Mouse (Mus musculus) A20 (cell line): ENCODE data around the gene Iqschfp.

Experiments
- DNase-seq: peaks from one replicate; pipeline ENCODE4 v3.0.0-alpha.2; 2011; ENCODE audit warnings: low read depth, low spot score

The Iqschfp gene

GRCm38 (mm10) chr3:67892026-67892705, at the start of gene Iqschfp, which contains the start of gene Iqcj:
Iqschfp (plus strand) TSS chr3:67892232.
Iqcj (plus strand) TSS chr3:67892220.
- DNase-seq, result no peak

- no peak for DNase-seq
These were observed 39.6 kb upstream of the Iqschfp start for GRCm38 (mm10) chr3:67852397-67852796.

DNA sequence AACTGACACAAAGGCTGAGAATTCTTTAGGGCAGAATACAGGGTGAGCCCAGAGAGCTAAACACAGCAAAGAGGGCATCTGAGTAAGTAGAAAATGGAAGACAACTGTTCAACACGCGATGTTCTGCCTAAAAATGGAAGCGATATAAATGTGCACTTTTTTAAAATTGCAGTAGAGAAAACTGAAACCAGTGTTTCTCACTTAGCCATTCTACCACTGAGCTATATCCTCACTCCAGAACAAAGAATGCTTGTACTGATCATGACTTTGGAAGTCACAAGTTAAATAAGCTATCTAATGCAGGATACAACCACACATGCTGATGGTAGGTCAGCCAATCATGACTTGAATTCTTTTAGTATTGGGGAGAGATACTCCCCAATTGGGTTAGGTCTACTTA, 30.5 kb upstream of the Iqschfp start:
- no peak for DNase-seq

DNA sequence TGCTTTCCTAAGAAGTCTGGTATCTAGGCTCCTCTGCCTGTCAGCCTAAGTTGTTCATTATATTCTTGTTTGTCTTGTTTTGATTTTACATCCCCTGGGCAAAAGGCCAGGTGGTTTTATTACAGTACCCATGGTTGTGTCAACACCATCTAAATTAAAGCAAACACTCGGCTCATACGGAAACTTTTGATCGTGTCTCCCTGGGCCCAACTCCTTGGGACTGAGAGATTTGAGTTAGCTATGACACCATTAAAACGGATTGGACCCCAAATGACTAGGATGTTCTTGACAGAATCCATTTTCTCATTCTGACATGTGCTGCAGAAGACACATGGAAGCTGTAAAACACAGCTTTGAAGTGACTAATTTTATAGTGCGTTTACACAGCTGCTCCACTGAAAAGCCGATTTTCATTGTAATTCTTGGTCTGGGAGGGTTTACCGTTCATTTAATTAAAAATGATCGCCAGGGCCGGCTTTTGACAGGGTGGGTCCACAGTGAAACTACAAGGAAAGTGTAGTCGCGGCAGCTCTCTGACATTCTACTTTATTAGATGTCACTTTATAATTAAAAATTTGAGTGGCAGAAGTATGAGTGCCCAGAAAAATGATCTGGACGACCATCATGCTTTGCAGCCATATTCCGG, 24.5 kb upstream of the Iqschfp start:
- DNase-seq, result no peak

DNA sequence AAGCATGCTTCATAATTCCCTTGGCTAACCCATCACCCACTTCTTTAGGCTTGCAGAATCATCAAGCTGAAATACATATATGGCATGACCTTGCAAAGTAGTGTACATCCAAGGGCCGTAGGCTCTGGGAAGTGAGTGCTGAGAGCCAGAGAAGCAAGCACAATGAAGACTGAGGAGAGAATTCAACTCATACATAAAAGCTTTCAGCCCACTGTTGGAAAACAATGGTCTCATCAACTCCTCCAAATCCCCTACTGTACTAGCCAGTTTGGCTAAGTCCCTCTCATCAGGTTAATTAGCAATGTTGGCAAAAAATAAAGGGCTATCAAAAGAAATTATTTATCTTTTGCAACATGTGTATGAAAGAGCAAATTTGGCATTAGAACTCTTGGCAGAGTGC, 22.6 kb upstream of the Iqschfp start:
- DNase-seq, result no peak

DNA sequence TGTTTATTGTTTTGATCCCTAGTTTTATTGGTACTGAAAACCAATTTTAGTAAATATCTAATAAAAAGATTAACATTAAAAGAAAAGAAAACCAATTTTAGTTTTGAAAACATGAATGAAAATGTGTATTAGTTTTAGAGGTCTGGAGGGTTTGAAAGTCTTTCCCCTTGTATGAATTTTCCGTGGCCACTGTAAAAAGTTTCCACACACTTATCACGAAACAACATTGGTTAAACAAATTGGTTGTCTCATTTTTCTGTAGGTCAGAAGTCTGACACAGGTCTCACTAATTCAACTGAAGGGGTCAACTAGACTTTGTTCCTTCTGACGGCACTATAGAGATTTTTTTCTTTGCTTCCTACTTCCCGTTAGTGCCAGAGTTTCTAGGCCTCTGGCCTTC, 14.8 kb upstream of the Iqschfp start:
- no peak for DNase-seq

GRCm38 (mm10) chr3:67884335-67884734, 7.7 kb upstream of the Iqschfp start:
- no peak for DNase-seq

- DNase-seq, result no peak
These were observed 5.9 kb upstream of the Iqschfp start for GRCm38 (mm10) chr3:67886176-67886575.

GRCm38 (mm10) chr3:67887251-67887650, 4.8 kb upstream of the Iqschfp start:
- no peak for DNase-seq

- no peak for DNase-seq
These were observed 736 bp downstream of the Iqschfp start for GRCm38 (mm10) chr3:67892768-67893167.

DNA sequence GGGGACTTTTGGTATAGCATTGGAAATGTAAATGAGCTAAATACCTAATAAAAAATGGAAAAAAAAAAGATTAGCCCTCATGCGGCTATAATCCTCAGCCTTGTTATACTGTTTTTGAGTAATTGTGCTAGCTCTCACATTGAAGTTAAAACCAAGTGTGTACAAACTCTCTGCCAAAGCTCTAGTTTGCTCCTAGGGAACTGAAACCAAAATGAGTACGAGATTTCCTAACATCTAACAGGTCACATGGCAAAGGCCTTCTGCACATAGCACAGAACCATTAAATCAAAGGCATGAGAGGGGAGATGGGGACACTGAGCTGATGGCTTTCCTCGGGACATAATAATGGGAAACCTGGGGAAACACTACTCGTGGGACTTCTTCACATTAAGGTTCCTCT, 10.5 kb downstream of the Iqschfp start:
- DNase-seq, result no peak

DNA sequence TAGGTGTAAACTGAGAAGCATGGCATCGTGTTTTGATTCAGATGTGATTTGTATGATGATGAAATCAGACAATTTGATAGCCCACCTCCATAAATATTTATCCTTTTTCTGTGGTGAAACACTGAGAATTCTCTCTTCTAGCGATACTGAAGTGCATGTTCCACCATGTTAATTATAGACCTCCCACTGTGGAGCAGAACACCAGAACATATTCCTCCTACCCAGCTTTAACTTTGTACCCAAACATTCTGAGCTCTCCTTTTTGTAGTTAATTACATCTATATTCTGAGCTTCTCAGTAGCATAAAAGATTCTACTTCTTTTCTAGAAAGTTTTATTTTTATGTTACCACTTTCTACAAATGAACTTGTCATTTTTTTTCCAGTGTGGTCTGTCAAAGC, 16.6 kb downstream of the Iqschfp start:
- no peak for DNase-seq

DNA sequence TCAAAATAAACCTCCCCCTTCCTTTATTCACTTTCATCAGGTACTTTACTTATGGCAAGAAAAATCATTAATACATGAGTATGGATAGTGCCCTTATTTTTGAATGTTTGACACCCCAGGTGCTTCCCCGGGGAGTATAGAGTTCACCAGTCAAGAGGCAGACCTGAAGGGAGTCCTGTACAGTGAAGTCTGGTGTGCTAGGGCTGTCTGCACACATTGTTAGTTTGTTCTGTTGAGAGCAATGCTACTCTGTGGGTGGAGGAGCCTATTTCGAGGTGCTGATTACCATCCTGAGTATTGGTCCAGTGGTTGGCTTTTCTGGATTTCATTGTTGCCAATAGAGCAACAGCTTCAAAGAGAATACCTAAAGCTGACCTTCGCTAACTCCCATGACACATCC, 26.1 kb downstream of the Iqschfp start:
- DNase-seq, result no peak

DNA sequence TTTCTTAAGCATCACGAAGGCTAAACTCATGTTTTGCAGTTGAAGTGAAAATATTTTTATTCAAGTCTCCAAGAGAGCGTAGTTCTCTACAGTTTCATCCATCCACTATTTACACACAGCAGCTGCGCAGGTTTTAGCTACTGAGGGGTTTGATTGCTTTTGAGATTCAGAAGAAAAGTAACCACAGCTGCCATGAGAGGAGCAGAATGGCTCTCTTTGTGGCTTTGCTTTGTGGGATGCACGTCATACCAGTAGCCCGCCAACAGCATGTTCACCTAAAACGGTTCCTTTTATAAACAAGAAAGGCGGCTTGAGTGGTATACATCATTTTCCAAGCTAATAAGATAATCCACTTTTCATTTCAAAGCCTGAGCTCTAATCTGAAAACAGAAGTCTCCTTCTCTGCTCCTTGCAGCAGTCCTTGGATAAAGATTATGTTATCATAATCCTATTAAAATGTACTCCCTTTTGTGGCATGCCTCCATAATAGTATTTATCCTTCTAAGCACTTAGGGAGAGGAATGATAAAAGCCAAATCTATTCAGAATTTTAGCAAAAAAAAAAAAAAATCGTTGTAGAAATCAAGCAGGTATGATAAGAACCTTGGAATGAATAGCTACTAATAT, 26.7 kb downstream of the Iqschfp start:
- no peak for DNase-seq

DNA sequence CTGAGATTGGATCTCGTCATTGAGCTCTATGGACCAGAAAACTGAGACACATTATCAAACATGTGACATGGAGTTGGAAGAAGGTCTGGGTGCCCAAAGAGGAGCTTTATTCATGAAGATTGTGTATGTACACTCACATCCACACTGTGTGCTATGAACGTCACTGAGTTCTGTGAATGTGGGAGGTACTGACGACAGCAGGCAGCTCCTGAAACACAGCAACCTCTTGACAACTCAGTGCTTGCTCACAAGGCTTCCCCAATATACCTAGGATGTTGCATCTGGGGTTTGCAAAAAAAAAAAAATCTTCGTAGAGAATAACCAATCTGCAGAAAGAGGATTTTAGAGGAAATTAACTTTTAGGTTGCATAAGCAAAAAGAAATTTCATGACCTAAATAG, 31.1 kb downstream of the Iqschfp start:
- no peak for DNase-seq

DNA sequence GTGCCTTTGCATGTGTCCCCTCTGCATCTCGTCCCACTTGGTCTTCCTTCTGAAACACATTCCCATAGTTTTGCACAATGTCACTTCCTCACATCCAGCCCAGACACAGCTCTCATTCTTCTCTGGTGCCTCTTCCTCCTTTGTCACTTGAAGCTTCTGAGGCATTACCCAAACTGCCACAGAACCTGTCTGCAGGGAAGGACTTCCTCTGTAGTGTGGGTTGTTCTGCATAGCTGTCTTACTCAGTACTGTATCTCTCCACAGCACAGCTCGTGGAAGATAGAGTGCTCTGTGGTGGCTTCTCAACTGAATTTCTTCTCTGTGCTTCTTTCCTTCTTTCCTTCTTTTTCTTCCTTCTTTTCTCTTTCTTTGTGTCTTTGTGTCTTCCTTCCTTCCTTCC, 33.4 kb downstream of the Iqschfp start:
- no peak for DNase-seq

- DNase-seq, result no peak
These were observed 38.5 kb downstream of the Iqschfp start for GRCm38 (mm10) chr3:67930424-67931133.

- DNase-seq, result no peak
These were observed 39.1 kb downstream of the Iqschfp start for GRCm38 (mm10) chr3:67931181-67931580.

DNA sequence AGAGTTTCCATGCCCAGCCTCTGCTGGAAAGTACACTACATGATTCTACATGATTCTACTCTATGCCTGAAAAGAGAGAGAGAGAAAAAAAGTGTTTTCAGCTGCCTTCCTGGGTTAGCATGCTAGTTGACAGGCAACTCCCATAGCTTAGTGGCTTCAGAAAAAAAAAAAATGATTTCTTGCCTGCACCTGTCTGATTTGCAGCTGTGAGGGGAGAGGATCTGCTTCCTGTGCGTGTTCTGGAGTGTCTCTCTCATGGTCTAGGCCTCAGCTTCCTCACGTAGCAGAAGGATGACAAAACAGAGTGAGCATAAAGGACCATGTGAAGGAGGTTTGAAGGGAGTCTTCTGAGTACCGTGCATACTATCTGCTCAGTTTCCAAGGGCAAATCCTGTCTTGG, 39.9 kb downstream of the Iqschfp start:
- no peak for DNase-seq

DNA sequence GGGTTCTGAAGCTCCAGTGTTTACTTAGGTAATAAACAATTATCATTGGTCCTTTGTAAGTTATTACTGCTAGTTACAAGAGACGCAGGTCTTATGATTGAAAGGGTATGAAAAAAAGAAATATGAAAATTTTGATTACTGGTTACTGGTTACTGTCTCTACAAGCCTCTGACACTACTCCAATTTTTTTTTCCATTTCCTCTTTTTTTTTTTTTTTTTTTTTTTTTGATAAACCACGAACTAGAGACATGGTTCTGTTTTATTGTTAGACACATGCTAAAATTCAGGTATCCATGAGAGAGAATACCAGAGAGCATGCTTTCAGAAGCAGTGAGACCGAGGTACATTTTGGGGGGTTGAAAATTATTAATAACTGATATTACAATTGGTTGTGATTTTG, 43.8 kb downstream of the Iqschfp start:
- no peak for DNase-seq

DNA sequence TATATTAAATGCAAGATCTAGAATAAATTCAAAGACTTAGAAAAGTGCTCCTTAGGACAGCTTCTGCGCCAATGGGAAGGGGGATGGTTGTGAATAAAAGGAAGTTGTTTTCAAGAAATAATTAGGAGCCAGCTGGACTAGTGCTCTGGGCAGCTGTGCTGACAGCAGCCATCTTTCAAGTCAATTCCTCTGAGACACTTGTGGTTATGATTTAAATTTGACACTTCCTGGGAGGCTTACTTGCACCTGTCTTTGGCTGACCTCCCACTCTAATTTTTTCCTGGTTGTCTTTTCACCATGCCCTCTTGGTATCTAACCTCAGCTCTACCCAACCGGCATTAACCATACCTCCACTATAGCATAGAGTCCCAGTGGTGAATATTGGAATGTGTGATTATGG, 55.0 kb downstream of the Iqschfp start:
- no peak for DNase-seq

DNA sequence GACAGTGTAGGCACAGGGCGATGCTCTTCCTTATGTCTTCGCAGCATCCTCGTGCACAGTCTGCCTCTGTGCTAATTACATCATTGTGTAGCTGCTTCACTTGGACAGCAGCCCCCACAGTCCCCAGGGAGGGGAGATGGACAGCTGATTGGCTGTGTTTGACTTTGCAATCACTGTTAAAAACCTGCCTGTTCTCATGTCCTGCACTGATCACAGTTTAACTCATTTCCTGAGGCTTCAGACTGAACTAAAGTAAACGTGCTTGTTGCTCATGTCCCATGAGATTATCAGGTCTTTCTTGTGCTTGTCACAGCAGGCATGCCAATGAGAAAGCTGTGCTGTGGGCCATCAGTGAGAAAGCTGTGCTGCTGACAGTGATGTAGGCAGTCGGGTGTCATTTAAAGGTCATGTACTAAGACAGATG, 60.5 kb downstream of the Iqschfp start:
- DNase-seq, result no peak
